Mouse (Mus musculus): ENCODE measurements around the gene Cdc37l1.

- no peak for TF ChIP-seq POLR2A (IDR thresholded peaks at IDR 0.05; ENCODE audit: borderline replicate concordance, extremely low read depth, low read depth, low read length)
- TF ChIP-seq CTCF (IDR thresholded peaks at IDR 0.05; ENCODE audit: insufficient read depth, low read length), result no peak
These were observed 49.2 kb downstream of the Cdc37l1 start for GRCm38 (mm10) chr19:29039334-29039733.
